Comparison of ENCODE assay signal across 9 mouse cellular contexts in genomic region chr6:39055831-39056261, GRCm38 (mm10).
DNase-seq lines count a peak whose midpoint lies in the region; TF ChIP-seq lines count a peak whose summit lies in the region.
"Had no signal": no experiment of that assay in that cellular context is flagged by ENCODE, and none has a peak within 500 bp of the region (broad histone marks: within the 10 kb centered on the region; RNA-seq: fewer than 3 reads in every experiment).

No protein-coding gene starts in this region.

- peak; percentile 28 to 33 for DNase-seq in cerebellum, adult 2 months
- DNase-seq in cerebellum, adult 9-10 months, result no peak
- DNase-seq in testis, postnatal 10 days (ENCODE audit: low spot score), result no peak
- peak; percentile 63 to 70 for DNase-seq in heart, postnatal 10 days
- DNase-seq in frontal cortex, adult 2 months (ENCODE audit: extremely low spot score in 1 of 2, low spot score in 1 of 2), result no peak
- no peak for DNase-seq in left cerebral cortex, adult 8-10 months (ENCODE audit: low spot score in 2 of 2)
- DNase-seq in right cerebral cortex, postnatal 36 days (ENCODE audit: low spot score in 2 of 2), result no peak

- 29% methylated on average over 7 of the region's 7 CpGs for WGBS in cerebellum, adult 2 months

- intact Hi-C loops in heart, postnatal 10 days (cut with DNase I), result no loop called here

- peaks cover 32% of the 10 kb centered on the region for H3K4me1 ChIP-seq in cerebellum, adult 2 months (ENCODE audit: control insufficient read depth, insufficient read depth, low read length)
- peaks cover 5% of the 10 kb centered on the region; the same call in 1 of the 2 replicates for H3K4me1 ChIP-seq in testis, adult 2 months (ENCODE audit: control insufficient read depth, insufficient read depth, low read length)

- no peaks in the 10 kb centered on the region for H3K27me3 ChIP-seq in cerebellum, adult 2 months (ENCODE audit: control insufficient read depth, insufficient read depth, low read length)
- no peaks in the 10 kb centered on the region for H3K27me3 ChIP-seq in testis, adult 2 months (ENCODE audit: control insufficient read depth, insufficient read depth, low read length)

- no peaks in the 10 kb centered on the region for H3K36me3 ChIP-seq in testis, adult 2 months (ENCODE audit: control insufficient read depth, insufficient read depth, low read length)
- H3K36me3 ChIP-seq: limb, embryonic 15.5 days had no signal

- TF ChIP-seq POLR2A in cerebellum, adult 2 months (IDR thresholded peaks at IDR 0.05; ENCODE audit: borderline replicate concordance, insufficient read depth, low read length), result no peak
- no peak for TF ChIP-seq POLR2A in testis, adult 2 months (IDR thresholded peaks at IDR 0.05; ENCODE audit: control insufficient read depth, low read depth, low read length)

- no peak overlapping the region for H3K27ac ChIP-seq in cerebellum, adult 2 months (ENCODE audit: insufficient read depth, low read length)
- no peak overlapping the region for H3K27ac ChIP-seq in testis, adult 2 months (ENCODE audit: control insufficient read depth, insufficient read depth, low read depth, low read length)
- H3K27ac ChIP-seq: limb, embryonic 15.5 days had no signal

- H3K4me3 ChIP-seq in cerebellum, adult 2 months (replicated peaks; ENCODE audit: insufficient read depth, low read depth, low read length), result no peak overlapping the region
- peak overlapping the region; percentile 41 for H3K4me3 ChIP-seq in testis, adult 2 months (ENCODE audit: control insufficient read depth, low read depth, low read length)
- H3K4me3 ChIP-seq: limb, embryonic 15.5 days had no signal

- TF ChIP-seq CTCF in cerebellum, adult 2 months (IDR thresholded peaks at IDR 0.05; ENCODE audit: borderline replicate concordance, insufficient read depth, low read depth, low read length), result no peak
- TF ChIP-seq CTCF in testis, adult 2 months (IDR thresholded peaks at IDR 0.05; ENCODE audit: control insufficient read depth, insufficient read depth, insufficient replicate concordance, low read depth, low read length), result no peak

Comparison
In these comparisons a context has a peak if more than half of its experiments do, and no peak if none do; other contexts are left out.
1. DNase-seq: peak in cerebellum, adult 2 months (2 of 2) and heart, postnatal 10 days (2 of 2); none in cerebellum, adult 9-10 months (single experiment), testis, postnatal 10 days (single experiment), frontal cortex, adult 2 months (0 of 2), left cerebral cortex, adult 8-10 months (0 of 2) and right cerebral cortex, postnatal 36 days (0 of 2).